Mouse (Mus musculus) liver, postnatal 0 days (tissue): ENCODE results near the gene Arhgef2.

Source experiments
- CTCF ChIP-seq: sonication (generic); IDR thresholded peaks from 2 replicates; pipeline ENCODE4 v1.5.1; 2016; ENCODE audit warnings: antibody characterized with exemption, low read depth
- EP300 ChIP-seq: IDR thresholded peaks from 2 replicates; pipeline ENCODE4 v1.6.1; 2016; ENCODE audit warnings: antibody characterized with exemption, low read depth, mild to moderate bottlenecking

DNA sequence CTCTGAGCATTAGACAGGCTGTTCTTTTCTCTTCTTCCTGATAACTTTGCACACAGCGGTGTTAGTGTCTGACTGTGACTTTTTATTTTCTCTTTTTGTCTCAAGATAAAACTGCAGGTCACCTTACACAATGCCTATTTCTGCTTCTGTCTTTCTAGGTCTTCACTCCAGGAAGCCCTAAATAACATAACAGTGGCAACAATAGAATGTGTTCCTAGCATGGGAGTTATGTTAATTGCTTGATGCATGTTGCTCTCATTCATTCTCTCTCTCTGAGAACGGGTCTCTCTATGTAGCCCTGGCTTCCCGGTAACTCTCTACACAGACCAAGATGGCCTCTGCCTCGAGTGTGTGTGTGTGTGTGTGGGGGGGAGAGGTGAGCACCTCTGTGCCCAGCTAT lies 3.3 kb upstream of the Arhgef2 start:
- TF ChIP-seq CTCF (no peak), EP300 (no peak)
